Mouse (Mus musculus) lung, postnatal 0 days (tissue): ENCODE results near the gene Cables2. TPM values are rescaled to one million over a fixed set of nuclear protein-coding genes. Genes with fewer than 3 reads are reported as not detected.
A peak's percentile ranks its signal among the peaks of the same experiment; 100 is the strongest.

Experiments used
- ATAC-seq: fragments of 200-750 bp; cut with Nextera tagmentation; 2 replicates; pipeline ENCODE4 v1.8.0; 2017; ENCODE audit warnings: moderate library complexity
- DNase-seq: peaks from one replicate; pipeline ENCODE4 v3.0.0-alpha.2; 2016; ENCODE audit warnings: low spot score
- H3K27ac ChIP-seq: fragments of 300-500 bp; sonication (generic); 2 replicates; pipeline ENCODE4 v1.5.1; 2014; ENCODE audit warnings: antibody characterized with exemption, mild to moderate bottlenecking, low read length, mixed read lengths
- H3K27me3 ChIP-seq: fragments of 300-500 bp; sonication (generic); replicated peaks from 2 replicates; pipeline ENCODE4 v1.6.1; 2014; ENCODE audit warnings: low read length, mixed read lengths; ENCODE audit not compliant: insufficient read depth
- H3K36me3 ChIP-seq: fragments of 300-500 bp; sonication (generic); 2 replicates; pipeline ENCODE4 v1.6.1; 2014; ENCODE audit warnings: low read length, mixed read lengths; ENCODE audit not compliant: insufficient read depth
- H3K4me1 ChIP-seq: fragments of 300-500 bp; sonication (generic); 2 replicates; pipeline ENCODE4 v1.6.1; 2014; ENCODE audit warnings: antibody characterized with exemption, low read depth, low read length, mixed read lengths; ENCODE audit not compliant: insufficient read depth
- H3K4me2 ChIP-seq: fragments of 300-500 bp; sonication (generic); replicated peaks from 2 replicates; pipeline ENCODE4 v1.6.1; 2014; ENCODE audit warnings: low read depth, mild to moderate bottlenecking, low read length, moderate library complexity, mixed read lengths
- H3K4me3 ChIP-seq: fragments of 300-500 bp; sonication (generic); 2 replicates; pipeline ENCODE4 v1.5.1; 2014; ENCODE audit warnings: low read depth, low read length
- H3K9ac ChIP-seq: fragments of 300-500 bp; sonication (generic); replicated peaks from 2 replicates; pipeline ENCODE4 v1.6.1; 2014; ENCODE audit warnings: low read depth, mild to moderate bottlenecking
- H3K9me3 ChIP-seq: fragments of 300-500 bp; sonication (generic); 2 replicates; pipeline ENCODE4 v1.6.1; 2016; ENCODE audit warnings: low read length, mixed read lengths
- CTCF ChIP-seq: IDR thresholded peaks from 2 replicates; pipeline ENCODE4 v1.5.1; 2016; ENCODE audit warnings: antibody characterized with exemption, mild to moderate bottlenecking
- EP300 ChIP-seq: IDR thresholded peaks from 2 replicates; pipeline ENCODE4 v1.6.1; 2016; ENCODE audit warnings: antibody characterized with exemption, mild to moderate bottlenecking, control low read depth
- whole genome bisulfite sequencing: fragments of 180-500 bp; shearing (Covaris S2); extraction: QIAGEN DNeasy Blood & Tissue Kit; methylation state at CpG from one replicate; pipeline ENCODE4 v1.1.7; 2014; 5-methylcytosine and 5-hydroxymethylcytosine counted together
- polyA plus RNA-seq: library from polyadenylated mRNA; unstranded; fragments of >200 nt; fragmentation: Nextera tagmentation; extraction: Ambion mirVana; gene quantifications from 2 replicates; pipeline ENCODE4 v1.2.1, GENCODE M21; 2015

Cables2 gene
- polyA plus RNA-seq, 1 experiment from 2014 or later, result 15.5 TPM

DNA sequence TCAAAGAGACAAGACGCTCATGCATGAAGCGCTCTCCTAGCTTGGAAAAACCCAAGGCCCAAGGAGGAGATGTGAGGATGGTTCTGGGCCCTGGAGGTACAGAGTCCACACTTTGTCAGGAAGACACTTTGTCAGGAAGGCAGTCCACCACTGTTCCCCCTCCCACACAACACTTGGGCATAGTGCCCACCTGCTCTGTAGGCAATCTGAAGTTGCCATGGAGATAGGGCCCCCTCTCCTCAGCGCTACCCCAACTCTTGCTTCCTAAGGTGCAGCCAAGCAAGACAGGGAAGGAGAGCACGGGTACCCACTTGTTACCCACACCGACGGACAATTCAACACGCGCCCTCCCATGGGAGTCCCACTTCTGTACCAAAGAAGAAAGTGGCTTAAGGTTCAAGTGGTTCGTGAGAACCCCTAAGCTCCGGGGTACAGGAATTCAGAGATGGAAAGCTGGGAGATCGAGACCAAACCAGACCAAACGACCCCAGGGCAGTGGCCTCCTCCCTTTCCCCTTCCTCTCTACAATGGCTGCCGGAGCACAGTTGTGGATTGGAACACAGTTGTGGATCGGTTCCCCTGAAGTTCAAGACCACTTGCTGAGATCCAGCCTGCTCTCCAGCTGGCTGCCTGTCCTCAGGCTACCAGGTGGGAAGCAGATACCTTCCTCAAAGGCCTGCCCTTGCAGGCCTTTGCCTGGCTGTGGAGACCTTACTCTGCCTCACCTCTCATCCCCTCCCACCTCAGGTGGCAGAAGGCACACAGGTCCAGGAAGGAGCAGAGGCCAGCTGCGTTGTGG is 54.0 kb downstream of the Cables2 start:
- Histone ChIP-seq H3K27ac (peak overlapping the region; percentile 94), H3K9me3 (no peaks in the 10 kb centered on the region), H3K4me3 (no peak overlapping the region), H3K36me3 (peaks cover 5% of the 10 kb centered on the region; the same call in 1 of the 2 replicates), H3K27me3 (no peaks in the 10 kb centered on the region), H3K4me1 (peaks cover 84% of the 10 kb centered on the region), H3K9ac (0 out of 2 replicates have a peak overlapping the region, but pooled peaks have one; percentile 5), H3K4me2 (peak overlapping the region; percentile 25; the same call in 1 of the 2 replicates)
- no peak for DNase-seq
- no peak for ATAC-seq
- WGBS, result 49% methylated on average over 14 of the region's 15 CpGs
- TF ChIP-seq EP300, result no peak
- no peak for TF ChIP-seq CTCF

DNA sequence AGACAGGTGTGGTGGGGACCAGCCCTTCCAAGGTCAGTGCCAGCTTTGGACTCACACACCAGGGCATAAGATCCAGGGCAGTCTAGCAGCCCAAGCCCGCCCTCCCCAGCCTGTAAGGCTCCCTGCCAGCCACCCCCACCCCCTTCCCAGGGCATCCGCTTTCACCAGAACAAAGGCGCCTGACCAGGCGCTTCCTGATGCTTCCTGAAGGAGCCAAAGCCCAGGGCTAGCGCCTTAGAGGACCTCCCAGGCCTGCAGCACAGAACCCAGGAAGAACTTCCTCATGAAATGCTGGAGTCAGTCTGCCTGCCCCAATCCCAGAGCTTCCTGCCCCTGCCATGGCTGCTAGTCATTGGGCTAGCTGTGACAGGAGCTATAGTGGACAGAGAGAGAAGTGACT is 54.6 kb downstream of the Cables2 start:
- 8% methylated on average over 4 of the region's 5 CpGs for WGBS
- Histone ChIP-seq H3K4me1 (peaks cover 90% of the 10 kb centered on the region), H3K27ac (peak overlapping the region; percentile 94), H3K36me3 (peaks cover 5% of the 10 kb centered on the region; the same call in 1 of the 2 replicates), H3K9ac (no peak overlapping the region), H3K4me3 (no peak overlapping the region), H3K27me3 (no peaks in the 10 kb centered on the region), H3K9me3 (no peaks in the 10 kb centered on the region), H3K4me2 (no peak overlapping the region)
- DNase-seq (peak; percentile 77), ATAC-seq (peak; percentile 47)
- TF ChIP-seq CTCF, result no peak
- peak; percentile 70 for TF ChIP-seq EP300

GRCm38 (mm10) chr2:180218241-180218640 is 55.1 kb downstream of the Cables2 start:
- Histone ChIP-seq H3K27me3 (no peaks in the 10 kb centered on the region), H3K4me3 (no peak overlapping the region), H3K9me3 (no peaks in the 10 kb centered on the region), H3K9ac (no peak overlapping the region), H3K36me3 (peaks cover 5% of the 10 kb centered on the region; the same call in 1 of the 2 replicates), H3K4me1 (peaks cover 86% of the 10 kb centered on the region), H3K27ac (peak overlapping the region; percentile 94), H3K4me2 (no peak overlapping the region)
- ATAC-seq (no peak), DNase-seq (no peak)
- WGBS, result 38% methylated on average over 3 of the region's 3 CpGs
- no peak for TF ChIP-seq EP300
- TF ChIP-seq CTCF, result no peak

GRCm38 (mm10) chr2:180217587-180217986 is 55.7 kb downstream of the Cables2 start:
- Histone ChIP-seq H3K9me3 (no peaks in the 10 kb centered on the region), H3K4me3 (no peak overlapping the region), H3K27me3 (no peaks in the 10 kb centered on the region), H3K27ac (peak overlapping the region; percentile 94), H3K36me3 (peaks cover 5% of the 10 kb centered on the region; the same call in 1 of the 2 replicates), H3K4me2 (no peak overlapping the region), H3K9ac (no peak overlapping the region), H3K4me1 (peaks cover 80% of the 10 kb centered on the region)
- TF ChIP-seq CTCF (no peak), EP300 (no peak)
- DNase-seq (peak; percentile 70), ATAC-seq (no peak)
- WGBS, result 52% methylated on average over 8 of the region's 8 CpGs

DNA sequence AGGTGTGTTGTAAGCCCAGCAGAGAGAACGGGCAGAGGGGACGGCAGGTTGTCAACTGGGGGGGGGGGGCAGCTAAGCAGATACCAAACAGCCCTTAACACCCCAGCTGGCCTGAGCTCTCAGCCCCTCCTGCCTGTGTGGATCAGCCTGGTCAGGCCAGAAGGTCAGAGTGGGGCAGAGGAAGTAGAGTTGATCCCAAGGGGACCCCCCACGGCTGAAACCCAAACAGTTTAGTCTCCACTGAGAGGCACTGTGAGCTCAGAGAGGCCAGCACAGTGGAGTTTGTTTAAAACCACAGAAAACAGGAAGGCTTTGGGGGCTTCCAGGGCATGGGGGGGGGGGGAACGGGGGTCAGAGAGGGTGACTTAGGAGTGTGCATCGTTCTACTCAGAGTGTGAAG is 56.4 kb downstream of the Cables2 start:
- Histone ChIP-seq H3K9ac (no peak overlapping the region), H3K27ac (peak overlapping the region; percentile 94), H3K9me3 (no peaks in the 10 kb centered on the region), H3K4me1 (peaks cover 73% of the 10 kb centered on the region), H3K4me2 (no peak overlapping the region), H3K4me3 (no peak overlapping the region), H3K36me3 (peaks cover 5% of the 10 kb centered on the region; the same call in 1 of the 2 replicates), H3K27me3 (no peaks in the 10 kb centered on the region)
- no peak for ATAC-seq
- TF ChIP-seq EP300, result no peak
- no peak for TF ChIP-seq CTCF
- no peak for DNase-seq
- WGBS, result 32% methylated on average over 4 of the region's 5 CpGs

- Histone ChIP-seq H3K4me1 (peaks cover 64% of the 10 kb centered on the region), H3K27ac (peak overlapping the region; percentile 94), H3K4me2 (peak overlapping the region; percentile 6; the same call in 1 of the 2 replicates), H3K4me3 (no peak overlapping the region), H3K27me3 (no peaks in the 10 kb centered on the region), H3K9ac (no peak overlapping the region), H3K9me3 (no peaks in the 10 kb centered on the region), H3K36me3 (peaks cover 9% of the 10 kb centered on the region; the same call in 1 of the 2 replicates)
- TF ChIP-seq CTCF, result no peak
- TF ChIP-seq EP300, result peak; percentile 54; the same call in 1 of the 2 replicates
- peak; percentile 88 for DNase-seq
- peak; percentile 66 for ATAC-seq
- WGBS, result 18% methylated on average over 6 of the region's 6 CpGs
Measured at GRCm38 (mm10) chr2:180215951-180216350, 57.3 kb downstream of the Cables2 start.
